Mouse (Mus musculus) brain, embryonic 14.5 days (tissue): ENCODE measurements at regions not wholly inside any gene's neighbourhood (a gene's known extent, or its start where the extent isn't known, plus 50 kb on each side); places are given as distances from the start of the nearest gene placed in this dataset.

Experiments used
- CTCF ChIP-seq: fragments of 200-500 bp; IDR thresholded peaks from 2 replicates; pipeline ENCODE4 v1.5.1; 2012; ENCODE audit warnings: inconsistent platforms, mild to moderate bottlenecking, moderate library complexity, borderline replicate concordance; ENCODE audit not compliant: insufficient read depth, insufficient read length; ENCODE audit errors: extremely low read depth
- POLR2A ChIP-seq: fragments of 200-500 bp; IDR thresholded peaks from 2 replicates; pipeline ENCODE4 v1.6.1; 2012; ENCODE audit warnings: mild to moderate bottlenecking, inconsistent platforms, borderline replicate concordance; ENCODE audit not compliant: poor library complexity, insufficient read depth, insufficient read length, severe bottlenecking; ENCODE audit errors: extremely low read depth

DNA sequence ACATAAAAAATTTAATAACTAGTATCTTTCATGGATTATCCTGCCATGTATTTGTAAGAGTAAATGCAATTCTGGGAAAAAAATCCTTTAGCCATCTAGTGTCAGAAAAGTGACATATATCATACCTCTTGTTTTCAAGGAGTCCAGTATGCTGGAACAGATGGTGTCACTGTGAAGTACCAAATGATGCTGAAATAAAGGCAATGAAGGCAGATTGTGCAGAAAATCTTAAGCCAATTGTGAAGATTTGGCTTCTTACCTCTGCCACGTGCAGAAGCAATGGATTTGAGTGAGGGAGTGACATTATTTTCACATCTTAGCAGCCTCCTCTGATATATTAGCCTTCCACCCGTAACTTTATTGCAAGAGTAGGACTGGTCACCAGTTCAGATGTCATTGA, 306.5 kb upstream of the Kynu start:
- TF ChIP-seq CTCF (no peak), POLR2A (no peak)
